Mouse (Mus musculus) fat pad, adult 2 months (tissue): ENCODE measurements around the gene Cflar.

ENCODE experiments used
- DNase-seq: peaks from one replicate; pipeline ENCODE4 v3.0.0-alpha.2; 2011; ENCODE audit warnings: low read depth, low spot score; ENCODE audit errors: extremely low read depth

Cflar gene

DNA sequence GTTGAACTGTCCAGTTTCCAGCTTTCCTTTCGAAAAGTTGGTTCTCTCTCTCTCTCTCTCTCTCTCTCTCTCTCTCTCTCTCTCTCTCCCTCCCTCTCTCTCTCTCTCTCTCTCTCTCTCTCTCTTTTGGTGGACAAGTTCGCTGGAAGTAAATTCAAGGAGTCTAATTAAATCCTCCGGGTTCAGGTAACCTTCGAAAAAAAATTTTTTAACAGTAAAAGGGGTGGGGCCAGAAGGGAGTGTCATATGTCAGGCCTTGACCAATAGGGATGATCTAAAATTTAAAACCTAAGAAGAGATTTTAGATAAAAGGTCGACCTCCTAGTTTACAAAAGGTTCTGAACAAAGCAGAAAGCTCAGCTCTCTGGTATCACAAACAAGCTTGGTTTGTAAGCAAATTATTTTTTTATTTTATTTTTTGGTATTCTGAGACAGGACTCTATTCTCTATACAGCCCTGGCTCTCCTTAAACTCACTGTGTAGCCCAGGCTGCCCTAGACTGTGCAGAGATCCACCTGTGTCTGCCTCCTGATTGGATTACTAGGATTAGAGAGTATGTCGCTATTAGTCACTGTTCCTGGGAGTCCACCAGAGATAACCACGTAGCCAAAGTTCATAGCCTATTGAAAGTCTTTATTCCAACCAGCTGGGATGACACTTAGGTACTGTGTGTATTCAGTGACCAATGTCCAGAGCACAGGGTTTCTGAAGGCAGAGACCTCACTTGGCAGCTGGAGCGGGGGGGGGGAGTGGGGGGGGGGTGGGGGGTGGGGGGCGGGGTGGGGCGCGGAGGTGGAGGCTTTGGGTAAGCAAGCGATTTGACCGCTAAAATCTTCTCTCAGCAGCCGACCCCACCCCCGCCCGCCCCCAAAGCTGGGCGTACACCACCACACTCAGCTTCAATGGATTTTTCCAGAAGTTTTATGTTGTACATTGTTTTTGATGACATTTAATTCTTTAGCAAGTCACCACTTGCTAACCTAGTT is 1.1 kb downstream of the Cflar start:
- no peak for DNase-seq

DNA sequence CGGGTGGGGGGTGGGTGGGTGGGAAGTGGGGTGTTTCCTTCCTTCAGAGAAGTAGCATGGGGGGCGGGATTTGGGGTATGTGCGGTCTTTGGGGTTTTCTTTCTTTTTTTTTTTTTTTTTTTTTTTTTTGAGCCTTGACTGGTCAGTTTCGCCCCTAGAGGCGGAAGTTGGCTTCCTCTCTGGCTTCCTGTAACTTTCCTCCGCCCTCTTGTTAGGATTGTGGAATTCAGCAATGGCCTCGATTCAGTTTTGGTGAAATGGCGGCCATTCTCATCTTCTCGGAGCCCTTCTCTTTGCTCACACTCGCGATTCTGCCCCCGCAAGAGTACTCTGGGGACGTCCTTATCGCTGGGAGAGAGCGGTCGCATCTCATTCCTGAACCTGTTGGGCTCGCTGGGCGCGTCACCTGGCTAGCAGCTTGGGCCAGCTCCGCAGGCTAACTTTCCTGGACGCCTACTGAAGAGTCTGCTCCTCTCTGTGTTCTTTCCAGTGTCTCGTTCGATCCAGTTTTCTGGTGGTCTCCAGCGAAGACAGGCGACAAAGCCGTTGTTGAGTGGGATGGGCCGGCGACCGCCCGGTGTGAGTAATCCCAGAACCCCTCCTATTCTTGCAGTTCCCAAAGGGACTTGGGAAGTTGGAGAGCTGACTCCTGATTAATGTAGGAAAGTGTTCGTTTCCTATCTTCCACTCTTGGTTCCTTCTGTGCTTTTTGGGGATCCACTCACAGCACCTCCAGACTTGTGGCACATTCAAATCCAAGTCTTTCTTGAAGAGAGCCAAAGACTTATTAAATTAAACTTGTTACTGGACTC is 2.0 kb downstream of the Cflar start:
- DNase-seq = no peak

DNA sequence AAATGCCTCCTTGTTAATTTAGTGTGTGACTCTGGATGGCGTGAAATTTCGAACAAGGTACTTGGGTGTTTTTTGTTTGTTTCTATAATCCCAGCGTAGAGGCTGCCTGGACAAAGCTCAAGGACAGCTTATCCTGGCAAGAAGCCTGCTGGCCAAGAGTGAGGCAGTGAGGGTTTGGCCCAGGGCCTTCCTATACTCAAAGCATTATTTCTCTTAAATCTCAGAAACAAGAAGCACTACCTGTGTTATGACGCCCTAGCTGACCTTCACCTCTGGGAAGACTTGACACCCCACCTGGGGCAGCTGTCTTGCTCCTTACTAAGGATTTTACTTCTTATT is 2.6 kb downstream of the Cflar start:
- DNase-seq = no peak

DNA sequence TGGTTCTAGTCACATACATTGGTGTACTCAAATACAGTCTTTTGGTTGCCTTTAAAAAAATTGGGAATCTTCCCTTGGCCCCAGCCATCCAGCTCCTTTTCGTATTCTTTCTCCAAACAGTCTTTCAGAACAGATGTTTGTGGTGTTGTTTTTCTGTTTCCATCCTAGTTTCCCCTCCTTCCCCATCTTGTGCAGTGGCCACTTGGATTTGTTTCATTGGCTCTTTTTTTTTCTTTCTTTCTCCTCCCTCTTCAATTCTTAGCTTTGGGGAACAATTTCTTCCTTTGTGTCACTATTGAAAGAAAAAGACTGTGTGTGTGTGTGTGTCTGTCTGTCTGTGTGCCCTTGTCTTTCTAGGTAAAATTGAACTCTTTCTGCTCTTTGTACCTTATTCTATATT is 3.1 kb downstream of the Cflar start:
- no peak for DNase-seq

DNA sequence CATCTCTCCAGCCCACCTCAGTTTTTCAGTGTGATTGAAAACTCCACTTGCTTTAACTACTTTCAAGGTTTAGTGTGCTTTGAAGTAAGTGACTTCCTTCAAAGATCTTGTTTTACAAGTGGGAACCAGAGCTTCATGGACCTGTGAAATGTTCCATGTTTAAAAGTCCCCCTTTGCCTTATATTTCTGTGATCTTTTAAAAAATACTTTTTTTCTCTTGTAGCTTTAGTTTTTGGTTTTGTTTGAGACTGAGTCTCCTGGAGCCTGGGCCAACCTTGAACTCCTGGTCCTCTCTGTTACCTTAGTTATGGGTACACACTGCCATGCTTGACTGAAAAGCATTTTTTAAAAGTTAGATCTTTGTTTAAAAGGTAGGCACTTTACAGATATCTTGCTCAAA is 4.2 kb downstream of the Cflar start:
- no peak for DNase-seq

DNA sequence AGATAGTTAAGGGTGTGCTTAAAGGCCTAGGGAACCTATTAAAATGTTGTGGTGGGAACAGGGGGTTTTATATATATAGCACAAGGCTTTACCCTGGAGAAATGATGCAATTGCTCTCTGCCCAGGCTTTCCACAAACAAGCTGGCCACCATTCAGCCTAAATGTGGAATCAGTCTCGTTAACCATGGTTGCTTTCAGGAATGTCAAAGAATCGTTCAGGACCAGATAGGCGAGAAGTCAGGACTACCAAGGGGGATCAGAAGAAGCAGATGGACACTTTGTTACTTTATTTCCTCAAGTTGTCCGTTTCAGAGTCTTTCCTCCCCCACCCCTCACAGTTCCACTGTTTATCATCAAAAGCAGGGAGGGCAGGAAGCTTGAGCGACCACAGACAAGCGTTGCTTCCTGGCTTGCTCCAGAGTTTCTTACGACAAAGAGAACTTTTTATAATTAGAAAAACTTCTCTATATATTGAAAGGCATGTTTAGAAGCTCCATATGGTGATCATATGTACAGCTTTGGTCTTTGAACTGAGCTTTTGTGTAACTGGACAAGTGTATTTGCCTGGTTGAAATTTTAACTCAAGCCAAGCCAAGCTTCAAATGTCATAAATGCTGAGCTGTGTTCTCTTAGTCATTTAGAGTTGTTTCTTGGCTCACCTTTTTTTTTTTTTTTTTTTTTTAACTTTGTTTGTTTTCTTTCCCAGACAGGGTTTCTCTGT is 5.0 kb downstream of the Cflar start:
- no peak for DNase-seq

DNA sequence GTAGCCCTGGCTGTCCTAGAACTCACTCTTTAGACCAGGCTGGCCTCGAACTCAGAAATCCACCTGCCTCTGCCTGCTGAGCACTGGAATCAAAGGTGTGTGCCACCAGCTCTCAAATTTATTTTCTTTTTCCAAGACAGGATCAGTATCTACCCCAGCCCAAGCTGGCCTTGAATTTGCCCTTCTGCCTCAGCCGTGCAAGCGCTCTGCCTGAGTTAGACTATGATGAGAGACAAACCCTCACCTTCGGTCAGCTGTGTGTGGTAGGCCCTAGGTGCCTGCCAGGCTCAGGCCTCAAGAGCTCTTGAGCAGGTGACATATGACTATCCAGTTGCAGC is 5.5 kb downstream of the Cflar start:
- no peak for DNase-seq

DNA sequence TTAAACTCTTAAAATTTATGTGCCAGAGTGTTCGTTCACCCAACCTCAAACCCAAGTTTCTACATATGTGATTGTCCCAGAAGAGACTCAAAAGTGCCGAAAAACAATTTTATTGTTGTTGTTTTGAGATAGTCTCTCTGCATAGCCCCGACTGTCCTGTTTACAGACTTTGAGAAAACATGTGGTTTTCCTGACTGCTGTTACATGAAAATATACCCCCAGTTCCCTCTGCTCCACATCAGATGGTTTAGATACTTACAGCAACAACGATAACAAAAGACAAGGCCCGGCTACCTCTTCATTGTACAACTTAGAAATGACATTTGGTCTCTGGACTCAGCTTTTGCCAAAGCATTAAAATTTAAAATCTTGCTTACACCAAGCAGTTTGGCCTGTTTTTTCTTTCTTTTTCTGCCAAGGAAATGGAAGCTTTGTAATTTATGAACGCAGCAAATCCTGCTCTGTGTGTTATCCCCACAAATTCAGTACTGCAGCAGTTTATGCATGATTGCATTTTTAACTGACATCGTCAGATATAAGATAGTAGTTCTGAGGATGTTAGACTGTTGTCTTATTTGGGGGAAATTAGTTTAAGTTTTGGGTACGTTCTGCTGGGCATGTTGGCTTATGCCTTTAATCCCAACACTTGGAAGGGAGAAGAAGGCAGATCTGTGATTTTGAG is 6.4 kb downstream of the Cflar start:
- DNase-seq = no peak

DNA sequence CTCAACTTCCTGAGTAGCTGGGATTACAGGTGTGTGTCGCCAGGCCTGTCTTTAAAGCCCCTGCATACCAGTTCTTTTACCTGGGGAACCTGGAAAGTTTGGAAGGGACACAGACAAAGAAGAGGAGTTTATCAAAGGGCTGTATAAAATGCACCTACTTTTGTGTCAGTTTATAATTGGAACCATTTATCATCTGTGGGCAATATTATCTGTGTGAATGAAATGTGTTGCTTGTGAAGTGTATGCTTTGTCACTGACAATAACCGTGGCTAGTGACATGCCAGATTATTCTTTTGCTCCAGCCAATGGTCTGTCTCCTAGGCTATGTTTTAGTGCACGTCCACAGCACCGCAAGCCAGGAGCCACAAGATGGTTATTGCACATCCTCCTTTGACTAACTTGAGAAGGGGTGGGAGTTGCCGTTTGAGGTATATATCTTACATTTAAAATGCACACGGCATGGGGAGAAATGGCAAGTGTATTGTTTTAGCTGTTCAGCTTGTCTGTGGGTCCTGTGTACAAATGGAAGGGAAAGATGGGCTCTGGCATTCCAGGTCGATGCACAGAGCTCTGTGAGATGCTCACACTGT is 8.1 kb downstream of the Cflar start:
- DNase-seq = no peak

DNA sequence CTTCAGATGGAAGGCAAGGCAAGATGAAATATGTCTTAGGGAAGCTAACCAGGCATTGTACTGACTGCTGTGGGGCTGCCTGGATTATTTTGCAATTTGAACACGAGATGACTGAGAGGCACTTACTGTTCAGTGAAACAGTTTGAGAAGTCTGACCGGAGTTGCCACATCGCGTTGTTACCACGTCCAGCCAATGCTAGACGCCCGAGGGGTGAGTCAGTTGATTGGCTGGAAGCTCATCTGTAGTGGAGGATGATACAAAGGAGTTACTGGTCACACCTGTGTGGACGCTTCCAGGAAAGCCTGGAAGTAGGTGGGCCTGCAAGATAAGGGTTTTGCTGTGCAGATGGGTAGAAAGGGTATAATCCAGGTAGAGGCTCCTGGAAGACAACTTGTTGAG is 8.8 kb downstream of the Cflar start:
- DNase-seq = peak; percentile 82

DNA sequence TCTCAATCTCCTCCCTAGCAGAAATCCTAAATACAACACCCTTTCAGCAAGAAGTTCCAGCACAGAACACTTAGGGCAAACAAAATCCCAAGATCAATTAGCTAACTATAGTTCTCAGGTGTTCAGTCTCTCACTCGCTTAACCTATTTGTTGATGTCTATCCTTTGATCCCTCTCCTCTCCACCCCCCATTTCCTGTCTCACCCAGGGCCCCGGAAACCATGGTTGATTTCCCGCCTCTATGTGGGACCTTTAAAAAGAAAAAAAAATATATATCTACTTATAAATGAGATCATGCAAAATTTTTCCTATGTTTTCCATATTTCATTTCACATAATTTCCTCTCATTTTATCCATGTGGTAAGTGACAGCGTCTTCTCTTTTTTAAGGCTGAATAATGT is 9.7 kb downstream of the Cflar start:
- DNase-seq = no peak

DNA sequence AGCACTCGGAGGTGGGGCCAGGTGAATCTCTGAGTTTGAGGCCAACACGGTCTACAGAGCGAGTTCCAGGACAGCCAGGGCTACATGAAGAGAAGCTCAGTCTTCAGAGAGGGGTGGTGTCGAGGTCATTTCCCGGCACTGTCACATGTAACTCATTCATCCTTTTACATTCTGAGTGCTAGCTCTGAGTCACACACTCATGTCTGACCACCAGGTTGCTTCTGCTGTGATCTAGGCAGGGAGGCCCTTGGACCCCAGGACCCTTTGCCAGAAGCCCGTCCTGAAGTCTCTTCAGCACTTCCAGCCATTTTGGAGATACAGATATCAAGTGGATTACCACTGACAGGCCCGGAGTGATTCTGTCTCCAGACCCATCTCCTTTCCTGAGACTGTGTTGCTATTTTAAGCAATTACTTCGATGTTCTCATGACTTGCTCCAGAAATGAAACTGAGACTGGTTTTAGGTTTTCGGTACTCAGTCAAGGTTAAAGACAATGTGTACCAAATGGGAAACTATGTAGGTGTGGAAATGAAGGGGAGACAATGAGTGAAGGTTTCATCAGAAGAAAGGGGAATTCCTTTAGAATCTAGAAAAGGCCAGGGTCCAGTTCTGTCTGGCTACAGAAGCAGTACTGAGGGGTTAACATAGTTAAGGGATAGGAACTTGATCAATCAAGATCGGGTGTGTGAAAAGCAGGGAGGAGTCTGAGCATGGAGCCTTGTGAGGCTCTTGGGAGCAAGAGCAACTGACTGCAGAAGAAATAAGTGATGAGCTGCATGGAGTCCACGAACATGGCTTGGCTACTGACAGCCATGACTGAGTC is 11.0 kb downstream of the Cflar start:
- no peak for DNase-seq

DNA sequence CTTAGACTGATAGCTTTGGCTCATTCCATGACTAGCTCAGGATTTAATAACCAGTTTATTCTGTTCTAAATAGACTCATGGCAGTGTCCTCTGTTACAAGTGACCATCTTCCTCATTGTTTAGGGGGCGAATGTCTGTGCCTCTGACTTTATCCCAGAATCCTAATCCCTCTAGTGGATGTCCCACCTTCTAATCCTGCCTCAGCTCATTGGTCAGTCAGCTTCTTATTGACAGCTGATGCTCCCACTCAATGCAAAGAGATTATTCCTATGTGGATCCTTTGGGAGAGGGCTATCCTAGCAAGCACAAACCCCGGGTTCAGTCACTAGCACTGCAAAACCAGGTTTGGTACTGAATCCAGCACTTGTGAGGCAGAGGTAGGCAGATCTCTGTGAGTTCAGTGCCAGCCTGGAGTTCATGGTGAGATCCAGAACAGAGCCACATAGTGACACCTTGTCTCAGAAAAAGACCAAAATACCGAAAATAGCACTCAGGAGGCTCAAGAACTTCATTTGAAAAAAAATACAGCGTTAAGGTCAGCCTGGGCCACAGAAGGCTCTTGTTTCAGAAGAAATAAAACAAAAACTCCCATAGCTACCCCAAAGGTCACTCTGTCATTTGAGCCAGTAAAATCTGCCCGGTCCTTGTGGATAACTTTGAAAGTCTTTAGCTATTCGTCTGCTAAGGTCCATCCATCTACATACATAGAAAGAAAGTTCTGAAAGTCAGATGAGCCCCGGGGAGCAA is 11.9 kb downstream of the Cflar start:
- DNase-seq = no peak

DNA sequence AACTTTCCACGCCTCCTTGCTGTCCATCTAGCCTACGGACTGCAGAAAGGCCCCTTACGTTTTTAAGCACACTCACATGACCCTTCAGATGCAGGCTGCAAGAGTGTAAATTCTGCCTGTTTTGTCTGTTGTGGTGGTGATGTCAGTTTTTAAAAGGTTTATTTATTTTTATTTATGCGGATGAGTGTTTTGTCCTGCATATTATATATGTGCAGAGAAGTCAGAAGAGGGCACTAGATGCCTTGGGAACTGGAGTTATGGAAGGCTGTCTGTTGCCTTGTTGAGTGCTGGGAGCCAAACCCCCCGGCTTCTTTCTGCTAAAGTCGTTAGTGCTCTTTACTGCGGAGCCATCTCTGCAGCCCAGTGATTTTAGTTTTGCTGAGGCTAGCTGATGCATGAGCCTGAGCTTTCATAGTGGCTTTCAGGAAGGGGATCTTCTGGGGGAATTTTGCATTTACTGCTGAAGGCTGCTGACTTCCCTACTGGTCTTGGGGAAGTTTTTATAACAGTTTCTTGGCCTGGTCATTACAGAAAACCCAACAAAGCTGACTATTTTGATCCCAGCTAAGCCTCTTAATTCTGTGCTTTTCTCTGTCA is 12.6 kb downstream of the Cflar start:
- no peak for DNase-seq

DNA sequence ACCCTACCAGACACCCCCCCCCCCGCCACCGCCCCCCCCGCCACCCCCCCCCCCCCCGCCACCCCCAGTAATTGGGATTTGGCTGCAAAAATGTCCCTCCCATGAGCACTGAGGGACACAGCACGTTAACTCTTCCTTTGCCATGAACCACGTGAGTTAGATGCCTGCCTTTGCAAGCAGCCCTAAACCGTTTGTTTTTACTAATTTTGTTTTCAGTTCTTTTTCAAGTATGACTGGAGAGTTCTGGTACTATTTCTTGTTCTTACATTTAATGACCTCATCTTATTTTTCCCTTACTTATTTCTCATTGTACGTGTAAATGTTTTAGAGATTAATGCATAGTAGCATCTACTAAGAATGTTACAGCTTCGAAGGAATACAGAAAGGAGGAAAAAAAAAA is 13.2 kb downstream of the Cflar start:
- no peak for DNase-seq

DNA sequence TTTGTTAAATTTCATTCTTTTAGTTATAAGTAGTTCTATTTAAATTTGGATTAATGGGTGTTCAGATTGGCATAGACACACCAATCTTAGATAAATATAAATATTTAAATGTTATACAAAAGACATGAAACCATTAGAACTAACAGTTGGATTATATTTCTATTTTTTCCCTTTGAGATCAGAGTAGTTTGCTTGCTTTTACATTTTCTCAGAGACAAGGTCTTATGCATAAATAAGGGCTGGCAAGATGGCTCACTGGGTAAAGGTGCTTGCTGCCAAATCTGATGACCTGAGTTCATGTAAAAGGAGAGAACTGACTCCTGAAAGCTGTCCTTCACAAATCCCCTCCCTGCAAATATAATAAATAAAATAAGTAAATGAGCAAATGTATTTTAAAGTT is 13.8 kb downstream of the Cflar start:
- no peak for DNase-seq

DNA sequence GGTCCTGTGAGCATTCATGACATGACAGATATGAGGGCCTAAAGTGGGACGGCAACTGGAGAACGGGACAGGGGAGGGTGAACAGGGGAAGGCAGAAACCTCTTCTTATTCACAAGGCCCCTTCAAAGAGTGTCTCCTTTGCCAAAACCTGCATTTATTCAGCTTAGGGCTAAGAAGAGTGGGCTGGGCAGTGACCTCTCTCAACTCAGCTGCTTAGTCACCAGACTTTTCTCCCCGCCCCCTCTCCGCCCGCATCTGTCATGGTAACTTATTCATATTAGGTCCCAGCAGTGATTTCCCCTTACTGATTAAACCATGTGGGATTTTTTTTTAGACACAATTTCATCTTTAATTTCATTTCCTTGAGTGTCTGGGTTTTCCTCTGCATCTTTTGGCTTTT is 14.5 kb downstream of the Cflar start:
- no peak for DNase-seq

DNA sequence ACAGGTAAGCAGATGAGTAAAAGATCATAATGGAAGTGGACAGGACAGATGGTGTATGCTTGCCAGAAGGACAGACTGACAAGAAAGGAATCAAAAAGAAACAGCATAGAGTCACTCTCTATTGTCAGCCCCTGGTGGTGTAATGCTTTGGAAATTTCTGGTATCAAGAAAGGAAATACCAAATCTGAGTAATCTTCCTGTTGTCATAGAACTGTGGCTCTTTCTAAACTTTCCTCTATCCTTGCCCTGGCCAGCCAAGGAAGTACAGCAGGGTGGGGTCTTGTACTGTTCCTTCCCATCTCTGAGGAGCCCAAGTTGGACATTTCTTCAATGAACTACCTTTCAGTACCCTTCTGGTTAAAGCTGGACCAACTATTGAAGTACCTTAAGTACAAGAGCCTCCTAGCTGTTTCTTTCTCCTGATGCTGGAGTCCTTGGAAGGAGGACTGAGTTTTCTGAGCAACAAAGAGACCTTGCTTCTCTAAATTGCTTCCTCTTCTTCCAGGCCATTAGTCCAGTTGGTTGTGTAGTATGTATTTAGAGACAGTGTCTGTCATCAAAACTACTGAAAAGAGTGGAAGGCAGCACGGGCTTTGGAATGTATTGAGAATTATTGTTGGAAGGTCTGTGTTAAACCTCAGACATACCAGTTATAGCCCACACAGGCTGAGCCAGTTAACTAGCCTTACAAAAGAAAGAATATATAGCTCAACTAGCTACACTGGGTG is 15.9 kb downstream of the Cflar start:
- DNase-seq = no peak
